9 mouse cellular contexts compared by ENCODE assay signal in the genomic region with DNA sequence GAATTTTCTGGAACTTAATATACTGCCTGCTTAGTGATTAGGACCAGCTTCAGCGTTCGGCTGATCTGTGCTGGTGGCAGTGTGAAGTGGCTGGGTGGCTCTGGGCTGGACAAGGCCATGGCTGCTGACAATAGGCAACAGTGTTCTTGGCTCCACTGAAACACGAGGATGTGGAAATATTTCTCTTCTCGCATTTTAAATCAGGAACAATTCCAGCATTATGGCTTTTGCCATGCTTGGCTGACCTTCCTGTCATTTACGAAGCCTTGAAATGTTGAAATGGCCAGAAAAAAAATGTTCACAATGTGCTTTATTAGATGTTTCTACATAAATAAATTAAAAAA.
"Had no signal": no experiment of that assay in that cellular context is flagged by ENCODE, and none has a peak within 500 bp of the region (broad histone marks: within the 10 kb centered on the region; RNA-seq: fewer than 3 reads in every experiment).

No protein-coding gene starts in this region.

- H3K9me3 ChIP-seq: limb, embryonic 12.5 days; liver, embryonic 15.5 days; midbrain, embryonic 13.5 days had no signal

- H3K27me3 ChIP-seq: limb, embryonic 12.5 days; liver, embryonic 15.5 days; midbrain, embryonic 13.5 days had no signal

- H3K4me2 ChIP-seq: limb, embryonic 12.5 days; liver, embryonic 11.5 days; liver, embryonic 15.5 days; midbrain, embryonic 13.5 days had no signal

- H3K27ac ChIP-seq: limb, embryonic 12.5 days; liver, embryonic 15.5 days; midbrain, embryonic 13.5 days had no signal

- H3K9ac ChIP-seq: limb, embryonic 12.5 days; liver, embryonic 15.5 days; midbrain, embryonic 13.5 days had no signal

- ATAC-seq: midbrain, embryonic 13.5 days had no signal

- H3K4me3 ChIP-seq: limb, embryonic 12.5 days; liver, embryonic 15.5 days; midbrain, embryonic 13.5 days had no signal

- H3K36me3 ChIP-seq: limb, embryonic 12.5 days; liver, embryonic 15.5 days; midbrain, embryonic 13.5 days had no signal

- H3K4me1 ChIP-seq: midbrain, embryonic 13.5 days had no signal

- DNase-seq: kidney, adult 8-10 months; kidney, postnatal 25 days; lung, adult 2 months; right cerebral cortex, postnatal 14 days; thymus, postnatal 4 days had no signal
